Comparison of ENCODE assay signal across 8 mouse cellular contexts in the genomic region with DNA sequence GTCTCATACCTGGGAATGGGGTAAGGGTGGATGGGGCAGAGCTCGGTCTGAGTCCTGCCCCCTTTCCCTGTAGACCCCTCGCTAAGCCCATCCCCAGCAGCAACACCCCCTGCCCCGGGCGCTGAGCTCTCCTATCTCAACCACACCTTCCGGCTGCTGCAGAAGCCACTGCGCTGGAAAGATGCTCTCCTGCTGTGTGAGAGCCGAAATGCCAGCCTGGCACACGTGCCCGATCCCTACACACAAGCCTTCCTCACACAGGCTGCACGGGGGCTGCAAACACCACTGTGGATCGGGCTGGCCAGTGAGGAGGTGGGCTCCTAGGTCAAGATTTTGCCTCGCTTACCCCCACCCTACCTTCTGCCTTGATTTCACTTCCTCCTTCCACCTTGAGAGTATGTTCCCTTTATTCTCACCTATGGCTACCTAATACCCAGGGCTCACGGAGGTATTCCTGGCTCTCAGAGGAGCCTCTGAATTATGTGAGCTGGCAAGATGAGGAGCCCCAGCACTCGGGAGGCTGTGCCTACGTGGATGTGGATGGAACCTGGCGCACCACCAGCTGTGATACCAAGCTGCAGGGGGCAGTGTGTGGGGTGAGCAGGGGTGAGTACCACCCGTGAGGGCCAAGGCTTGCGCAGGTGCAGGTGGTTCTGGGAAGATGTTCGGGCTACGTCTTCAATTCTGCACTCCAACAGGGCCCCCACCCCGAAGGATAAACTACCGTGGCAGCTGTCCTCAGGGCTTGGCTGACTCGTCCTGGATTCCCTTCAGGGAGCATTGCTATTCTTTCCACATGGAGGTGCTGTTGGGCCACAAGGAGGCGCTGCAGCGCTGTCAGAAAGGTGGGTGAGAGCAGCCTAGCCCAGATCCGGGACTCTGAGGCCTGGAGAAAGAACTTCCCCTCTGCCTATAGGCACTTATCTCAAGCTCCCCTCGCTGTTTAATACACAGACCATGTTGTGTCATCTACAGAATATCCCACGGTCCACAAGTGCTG. TPM values are rescaled to one million over a fixed set of nuclear protein-coding genes. Genes with fewer than 3 reads are reported as not detected.
DNase-seq lines count a peak whose midpoint lies in the region; ATAC-seq and TF ChIP-seq lines count a peak whose summit lies in the region.

No protein-coding gene starts in this region.

- peak; percentile 30; the same call in 1 of the 2 replicates for ATAC-seq in heart, embryonic 15.5 days (replicated peaks; ENCODE audit: insufficient number of reproducible peaks, insufficient read depth, low FRiP score, low read depth)
- ATAC-seq in liver, embryonic 13.5 days (ENCODE audit: low read depth) = peak; percentile 61
- peak; percentile 37 for ATAC-seq in neural tube, embryonic 11.5 days (ENCODE audit: insufficient read depth, low FRiP score, low TSS enrichment)
- peak; percentile 73 for ATAC-seq in stomach, postnatal 0 days (ENCODE audit: low FRiP score, low TSS enrichment)

- no peak overlapping the region for H3K27ac ChIP-seq in forebrain, embryonic 10.5 days
- no peak overlapping the region for H3K27ac ChIP-seq in heart, embryonic 15.5 days
- no peak overlapping the region for H3K27ac ChIP-seq in liver, embryonic 13.5 days
- H3K27ac ChIP-seq in neural tube, embryonic 11.5 days (ENCODE audit: low read depth, low read length) = no peak overlapping the region
- no peak overlapping the region for H3K27ac ChIP-seq in stomach, postnatal 0 days (replicated peaks)

- H3K27me3 ChIP-seq in forebrain, embryonic 10.5 days (ENCODE audit: poor library complexity, severe bottlenecking) = no peaks in the 10 kb centered on the region
- H3K27me3 ChIP-seq in heart, embryonic 15.5 days = no peaks in the 10 kb centered on the region
- no peaks in the 10 kb centered on the region for H3K27me3 ChIP-seq in liver, embryonic 13.5 days
- H3K27me3 ChIP-seq in neural tube, embryonic 11.5 days (ENCODE audit: control insufficient read depth, insufficient read depth, low read length) = no peaks in the 10 kb centered on the region
- no peaks in the 10 kb centered on the region for H3K27me3 ChIP-seq in stomach, postnatal 0 days (ENCODE audit: control insufficient read depth, insufficient read depth, low read length)

- H3K4me1 ChIP-seq in forebrain, embryonic 10.5 days = peaks cover 13% of the 10 kb centered on the region
- peaks cover 10% of the 10 kb centered on the region for H3K4me1 ChIP-seq in heart, embryonic 15.5 days (replicated peaks)
- peaks cover 38% of the 10 kb centered on the region for H3K4me1 ChIP-seq in liver, embryonic 13.5 days (replicated peaks)
- no peaks in the 10 kb centered on the region for H3K4me1 ChIP-seq in neural tube, embryonic 11.5 days (ENCODE audit: control insufficient read depth, insufficient read depth, low read length)
- H3K4me1 ChIP-seq in stomach, postnatal 0 days (replicated peaks; ENCODE audit: control insufficient read depth, insufficient read depth) = no peaks in the 10 kb centered on the region

- no peaks in the 10 kb centered on the region for H3K9me3 ChIP-seq in forebrain, embryonic 10.5 days
- no peaks in the 10 kb centered on the region for H3K9me3 ChIP-seq in heart, embryonic 15.5 days (replicated peaks)
- H3K9me3 ChIP-seq in liver, embryonic 13.5 days (replicated peaks) = no peaks in the 10 kb centered on the region
- no peaks in the 10 kb centered on the region for H3K9me3 ChIP-seq in neural tube, embryonic 11.5 days (ENCODE audit: control insufficient read depth, low read length)
- H3K9me3 ChIP-seq in stomach, postnatal 0 days (ENCODE audit: control insufficient read depth, low read length) = no peaks in the 10 kb centered on the region

- no peak for TF ChIP-seq EP300 in stomach, postnatal 0 days (optimal IDR thresholded peaks at IDR 0.05)

- peak; percentile 93 for TF ChIP-seq CTCF in stomach, postnatal 0 days (IDR thresholded peaks at IDR 0.05; ENCODE audit: low read depth)

- H3K9ac ChIP-seq in heart, embryonic 15.5 days = no peak overlapping the region
- H3K9ac ChIP-seq in liver, embryonic 13.5 days = no peak overlapping the region
- no peak overlapping the region for H3K9ac ChIP-seq in neural tube, embryonic 11.5 days (ENCODE audit: low read length)
- H3K9ac ChIP-seq in stomach, postnatal 0 days (ENCODE audit: low read length) = no peak overlapping the region

- H3K36me3 ChIP-seq in forebrain, embryonic 10.5 days (replicated peaks) = peaks cover 83% of the 10 kb centered on the region
- H3K36me3 ChIP-seq in heart, embryonic 15.5 days = no peaks in the 10 kb centered on the region
- no peaks in the 10 kb centered on the region for H3K36me3 ChIP-seq in liver, embryonic 13.5 days
- H3K36me3 ChIP-seq in neural tube, embryonic 11.5 days (ENCODE audit: control insufficient read depth, insufficient read depth, low read length) = peaks cover 2% of the 10 kb centered on the region
- no peaks in the 10 kb centered on the region for H3K36me3 ChIP-seq in stomach, postnatal 0 days (ENCODE audit: control insufficient read depth, insufficient read depth, low read length)

- H3K4me2 ChIP-seq in heart, embryonic 15.5 days = peak overlapping the region; percentile 28; the same call in 1 of the 2 replicates
- no peak overlapping the region for H3K4me2 ChIP-seq in liver, embryonic 13.5 days
- no peak overlapping the region for H3K4me2 ChIP-seq in neural tube, embryonic 11.5 days (ENCODE audit: low read depth)
- H3K4me2 ChIP-seq in stomach, postnatal 0 days (replicated peaks; ENCODE audit: low read depth) = 0 out of 2 replicates have a peak overlapping the region, but pooled peaks have one; percentile 23

- peak; percentile 65 to 73 for DNase-seq in CD8-positive naive resting alpha-beta T cell, adult 2 months (ENCODE audit: low read depth in 2 of 2, low spot score in 2 of 2)
- peak; percentile 40 for DNase-seq in brain, embryonic 18.5 days (ENCODE audit: low read depth, low spot score)
- peak; percentile 78 for DNase-seq in forebrain, embryonic 10.5 days (ENCODE audit: extremely low spot score, low spot score)
- peak; percentile 85 for DNase-seq in kidney, postnatal 14 days
- DNase-seq in liver, embryonic 13.5 days = peak; percentile 67
- peak; percentile 87 for DNase-seq in neural tube, embryonic 11.5 days (ENCODE audit: low spot score)
- DNase-seq in stomach, postnatal 0 days (ENCODE audit: low spot score) = peak; percentile 91

- H3K4me3 ChIP-seq in forebrain, embryonic 10.5 days = no peak overlapping the region
- no peak overlapping the region for H3K4me3 ChIP-seq in heart, embryonic 15.5 days
- no peak overlapping the region for H3K4me3 ChIP-seq in liver, embryonic 13.5 days (replicated peaks)
- no peak overlapping the region for H3K4me3 ChIP-seq in neural tube, embryonic 11.5 days (ENCODE audit: low read depth, low read length)
- H3K4me3 ChIP-seq in stomach, postnatal 0 days (ENCODE audit: low read depth, low read length) = no peak overlapping the region

- 69% methylated on average over 28 of the region's 28 CpGs for WGBS in forebrain, embryonic 10.5 days
- WGBS in heart, embryonic 15.5 days = 59% methylated on average over 28 of the region's 28 CpGs
- WGBS in liver, embryonic 13.5 days (ENCODE audit: insufficient replicate concordance) = 46% methylated on average over 28 of the region's 28 CpGs
- 67% methylated on average over 28 of the region's 28 CpGs for WGBS in neural tube, embryonic 11.5 days
- 59% methylated on average over 28 of the region's 28 CpGs for WGBS in stomach, postnatal 0 days

RNA-seq across cellular contexts. Expression of a gene that starts 55.0 kb away (rescaled TPM):
- 19.1 and 20.4 TPM in 2 replicates for polyA plus RNA-seq in forebrain, embryonic 10.5 days (2016; fragmentation: Nextera tagmentation; extraction: Ambion mirVana)
- 8.0 and 11.7 TPM in 2 replicates for polyA plus RNA-seq in heart, embryonic 15.5 days (2015; fragmentation: Nextera tagmentation; extraction: Ambion mirVana)
- 0.98 and 1.1 TPM in 2 replicates for polyA plus RNA-seq in liver, embryonic 13.5 days (2015; fragmentation: Nextera tagmentation; extraction: Ambion mirVana)
- 9.3 and 10.7 TPM in 2 replicates for polyA plus RNA-seq in neural tube, embryonic 11.5 days (2014; fragmentation: Nextera tagmentation; extraction: Ambion mirVana)
- polyA plus RNA-seq in stomach, postnatal 0 days (2015; fragmentation: Nextera tagmentation; extraction: Ambion mirVana) = 2.9 and 3.7 TPM in 2 replicates

Comparison
In these comparisons a context has a peak if more than half of its experiments do, and no peak if none do; other contexts are left out.
1. DNase-seq: peak in every context shown above with its lines; median percentile 91 in stomach, postnatal 0 days; 87 in neural tube, embryonic 11.5 days; 85 in kidney, postnatal 14 days; 78 in forebrain, embryonic 10.5 days; 69 in CD8-positive naive resting alpha-beta T cell, adult 2 months; 67 in liver, embryonic 13.5 days; 40 in brain, embryonic 18.5 days.
2. H3K4me2 ChIP-seq: peak in heart, embryonic 15.5 days (single experiment) and stomach, postnatal 0 days (single experiment); none in liver, embryonic 13.5 days (single experiment) and neural tube, embryonic 11.5 days (single experiment).
3. Peak in every context shown above with its lines, with median percentiles within 50 percentile points of each other: ATAC-seq.